Mouse (Mus musculus): Measurements from ENCODE around the gene Bod1l. TPM values are rescaled to one million over a fixed set of nuclear protein-coding genes. Genes with fewer than 3 reads are reported as not detected.

Bod1l gene
- polyA plus RNA-seq, 1 experiment = 12.2 TPM

GRCm38 (mm10) chr5:41766406-41767010 is 77.6 kb downstream of the Bod1l start:
- no peak for TF ChIP-seq GATA1 (IDR thresholded peaks at IDR 0.05; ENCODE audit: low read length)

GRCm38 (mm10) chr5:41765626-41766405 is 78.3 kb downstream of the Bod1l start:
- no peak for TF ChIP-seq GATA1 (IDR thresholded peaks at IDR 0.05; ENCODE audit: low read length)

- no peak for TF ChIP-seq GATA1 (IDR thresholded peaks at IDR 0.05; ENCODE audit: low read length)
Observed at GRCm38 (mm10) chr5:41763731-41764721, 80.1 kb downstream of the Bod1l start, which contains the start of gene Nkx3-2. Gene Nkx3-2 (minus strand): TSS chr5:41764501.

- TF ChIP-seq GATA1 (IDR thresholded peaks at IDR 0.05; ENCODE audit: low read length) = no peak
Observed at GRCm38 (mm10) chr5:41762947-41763730, 81.0 kb downstream of the Bod1l start.

- no peak for TF ChIP-seq GATA1 (IDR thresholded peaks at IDR 0.05; ENCODE audit: low read length)
Observed at GRCm38 (mm10) chr5:41762141-41762946, 81.8 kb downstream of the Bod1l start.

GRCm38 (mm10) chr5:41761509-41762140 is 82.5 kb downstream of the Bod1l start:
- no peak for TF ChIP-seq GATA1 (IDR thresholded peaks at IDR 0.05; ENCODE audit: low read length)

- TF ChIP-seq GATA1 (IDR thresholded peaks at IDR 0.05; ENCODE audit: low read length) = no peak
Observed at GRCm38 (mm10) chr5:41760831-41761508, 83.1 kb downstream of the Bod1l start.

- TF ChIP-seq GATA1 (IDR thresholded peaks at IDR 0.05; ENCODE audit: low read length) = no peak
Observed at GRCm38 (mm10) chr5:41760071-41760470, 84.0 kb downstream of the Bod1l start.

- no peak for TF ChIP-seq GATA1 (IDR thresholded peaks at IDR 0.05; ENCODE audit: low read length)
Observed at GRCm38 (mm10) chr5:41758671-41759639, 85.2 kb downstream of the Bod1l start.

GRCm38 (mm10) chr5:41757338-41757737 is 86.8 kb downstream of the Bod1l start:
- TF ChIP-seq GATA1 (IDR thresholded peaks at IDR 0.05; ENCODE audit: low read length) = no peak

GRCm38 (mm10) chr5:41756396-41756795 is 87.7 kb downstream of the Bod1l start:
- no peak for TF ChIP-seq GATA1 (IDR thresholded peaks at IDR 0.05; ENCODE audit: low read length)
